Mouse (Mus musculus): ENCODE data around the gene Zfp787. TPM values are rescaled to one million over a fixed set of nuclear protein-coding genes. Genes with fewer than 3 reads are reported as not detected.

Zfp787 gene
- polyA plus RNA-seq, 1 experiment = 38.1 TPM

DNA sequence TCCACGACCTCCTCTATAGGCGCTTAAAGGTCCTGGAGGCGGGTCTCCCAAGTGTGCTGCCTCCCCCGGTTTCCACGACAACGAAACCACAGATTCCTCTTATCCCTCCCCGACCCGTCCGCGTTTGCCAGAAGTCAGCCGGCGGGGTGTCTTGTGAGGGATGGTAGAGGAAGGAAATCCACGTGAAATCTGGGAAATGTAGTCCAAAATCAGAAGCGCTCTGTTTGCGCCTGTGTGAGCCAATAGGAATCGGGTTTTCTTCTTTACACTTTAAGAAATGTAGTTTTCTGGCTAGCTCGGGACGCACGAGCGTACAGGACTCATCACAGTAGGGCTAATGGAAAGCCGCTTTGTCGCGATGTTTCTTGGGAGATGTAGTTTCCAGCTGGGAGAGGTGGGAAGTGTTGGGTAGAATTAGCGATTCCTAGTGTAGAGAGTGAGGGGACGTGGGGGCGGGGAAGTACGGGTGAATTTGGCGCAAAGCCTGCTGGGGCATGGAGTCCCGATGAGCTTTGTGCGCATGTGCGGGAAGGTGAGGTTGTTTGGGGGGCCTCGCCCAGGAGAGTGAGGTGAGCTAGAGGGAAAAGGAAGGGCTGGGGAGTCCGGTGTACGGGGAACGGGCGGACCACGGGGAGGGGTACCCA is 16.3 kb upstream of the Zfp787 start, which contains the start of gene Zfp444:
Zfp444 (plus strand) TSS at position 221 of the 644 bp plus-strand sequence.
- peak within 1 kb of the TSS; percentile 1 for H3K27ac ChIP-seq (ENCODE audit: control insufficient read depth, insufficient read depth, low read depth, low read length, poor library complexity)
- under 1% methylated on average over 37 of the region's 37 CpGs for WGBS
- H3K4me1 ChIP-seq (ENCODE audit: control insufficient read depth, insufficient read depth, low read length) = peaks cover 2% of the 10 kb centered on the region; the same call in 1 of the 2 replicates
- TF ChIP-seq CTCF (IDR thresholded peaks at IDR 0.05; ENCODE audit: control insufficient read depth, insufficient read depth, low read length) (no peak), POLR2A (IDR thresholded peaks at IDR 0.05; ENCODE audit: borderline replicate concordance, control insufficient read depth, low read depth, low read length) (0 out of 2 replicates have a peak, but pooled peaks have one; percentile 26)
- H3K4me3 ChIP-seq (replicated peaks; ENCODE audit: control insufficient read depth, low read depth, low read length) = peak within 1 kb of the TSS; percentile 84

DNA sequence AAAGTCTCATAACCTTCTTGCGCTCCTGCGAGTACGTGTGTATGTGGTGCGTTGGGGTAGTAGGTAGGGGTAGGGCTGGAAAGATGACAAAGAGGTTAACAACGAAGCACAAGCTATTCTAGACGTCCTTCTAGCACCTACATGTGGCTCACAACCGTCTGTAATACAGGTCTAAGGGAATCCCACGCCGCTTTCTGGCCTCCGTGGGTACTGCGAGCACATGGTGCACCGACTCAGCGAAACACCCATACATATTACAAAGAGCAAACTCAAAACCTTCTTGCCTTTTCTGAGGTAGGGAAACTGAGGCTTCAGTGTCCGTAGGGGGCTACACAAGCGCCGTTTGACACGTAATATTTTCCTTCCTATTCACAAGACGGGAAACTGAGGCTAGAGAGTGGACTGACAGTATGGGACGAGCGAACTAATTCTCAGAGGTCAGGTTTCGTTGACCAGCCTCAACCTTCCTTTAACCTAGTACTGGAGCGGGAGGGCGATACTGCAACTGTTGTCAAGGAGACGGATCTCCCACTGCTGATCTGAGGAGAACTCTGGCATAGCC is 15.7 kb upstream of the Zfp787 start:
- TF ChIP-seq CTCF (IDR thresholded peaks at IDR 0.05; ENCODE audit: control insufficient read depth, insufficient read depth, low read length) = peak; percentile 26; the same call in 1 of the 2 replicates
- TF ChIP-seq POLR2A (IDR thresholded peaks at IDR 0.05; ENCODE audit: borderline replicate concordance, control insufficient read depth, low read depth, low read length) = no peak
- H3K27ac ChIP-seq (ENCODE audit: control insufficient read depth, insufficient read depth, low read depth, low read length, poor library complexity) = peak overlapping the region; percentile 1; the same call in 1 of the 2 replicates
- peak overlapping the region; percentile 84 for H3K4me3 ChIP-seq (replicated peaks; ENCODE audit: control insufficient read depth, low read depth, low read length)
- H3K4me1 ChIP-seq (ENCODE audit: control insufficient read depth, insufficient read depth, low read length) = peaks cover 2% of the 10 kb centered on the region; the same call in 1 of the 2 replicates
- under 1% methylated on average over 24 of the region's 24 CpGs for WGBS

DNA sequence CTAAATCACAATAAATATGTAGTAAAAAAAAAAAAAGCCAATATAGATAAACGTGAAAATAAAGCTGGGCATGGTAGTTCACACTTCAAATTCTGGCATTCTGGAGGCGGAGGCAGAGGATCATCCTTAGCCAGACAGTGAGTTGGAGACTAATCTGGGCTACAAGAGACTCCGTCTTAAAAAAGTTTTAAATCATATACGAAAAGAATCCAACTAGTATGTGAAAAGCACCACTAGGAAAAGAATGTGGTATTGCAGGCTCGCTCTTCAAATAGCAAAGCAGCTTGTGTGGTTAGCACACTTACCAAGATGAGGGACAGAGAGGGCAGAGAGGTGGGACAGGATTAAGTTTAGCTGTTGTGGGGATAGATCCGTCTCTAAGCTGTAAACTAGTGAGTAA is 15.1 kb upstream of the Zfp787 start:
- no peak overlapping the region for H3K27ac ChIP-seq (ENCODE audit: control insufficient read depth, insufficient read depth, low read depth, low read length, poor library complexity)
- 38% methylated on average over 6 of the region's 6 CpGs for WGBS
- TF ChIP-seq CTCF (IDR thresholded peaks at IDR 0.05; ENCODE audit: control insufficient read depth, insufficient read depth, low read length) = no peak
- no peak for TF ChIP-seq POLR2A (IDR thresholded peaks at IDR 0.05; ENCODE audit: borderline replicate concordance, control insufficient read depth, low read depth, low read length)
- no peak overlapping the region for H3K4me3 ChIP-seq (replicated peaks; ENCODE audit: control insufficient read depth, low read depth, low read length)
- H3K4me1 ChIP-seq (ENCODE audit: control insufficient read depth, insufficient read depth, low read length) = peaks cover 2% of the 10 kb centered on the region; the same call in 1 of the 2 replicates

- H3K4me3 ChIP-seq (replicated peaks; ENCODE audit: control insufficient read depth, low read depth, low read length) = no peak overlapping the region
- no peak overlapping the region for H3K27ac ChIP-seq (ENCODE audit: control insufficient read depth, insufficient read depth, low read depth, low read length, poor library complexity)
- 26% methylated on average over 9 of the region's 9 CpGs for WGBS
- no peak for TF ChIP-seq POLR2A (IDR thresholded peaks at IDR 0.05; ENCODE audit: borderline replicate concordance, control insufficient read depth, low read depth, low read length)
- TF ChIP-seq CTCF (IDR thresholded peaks at IDR 0.05; ENCODE audit: control insufficient read depth, insufficient read depth, low read length) = no peak
- H3K4me1 ChIP-seq (ENCODE audit: control insufficient read depth, insufficient read depth, low read length) = peaks cover 2% of the 10 kb centered on the region; the same call in 1 of the 2 replicates
Measured at GRCm38 (mm10) chr7:6170391-6170790, 14.6 kb upstream of the Zfp787 start.

- no peak for TF ChIP-seq CTCF (IDR thresholded peaks at IDR 0.05; ENCODE audit: control insufficient read depth, insufficient read depth, low read length)
- no peak for TF ChIP-seq POLR2A (IDR thresholded peaks at IDR 0.05; ENCODE audit: borderline replicate concordance, control insufficient read depth, low read depth, low read length)
- Histone ChIP-seq H3K4me3 (replicated peaks; ENCODE audit: control insufficient read depth, low read depth, low read length) (no peak overlapping the region), H3K27ac (ENCODE audit: control insufficient read depth, insufficient read depth, low read depth, low read length, poor library complexity) (no peak overlapping the region), H3K4me1 (ENCODE audit: control insufficient read depth, insufficient read depth, low read length) (peaks cover 2% of the 10 kb centered on the region; the same call in 1 of the 2 replicates)
- WGBS = 62% methylated on average over 3 of the region's 3 CpGs
Measured at GRCm38 (mm10) chr7:6169403-6169802, 13.6 kb upstream of the Zfp787 start.

DNA sequence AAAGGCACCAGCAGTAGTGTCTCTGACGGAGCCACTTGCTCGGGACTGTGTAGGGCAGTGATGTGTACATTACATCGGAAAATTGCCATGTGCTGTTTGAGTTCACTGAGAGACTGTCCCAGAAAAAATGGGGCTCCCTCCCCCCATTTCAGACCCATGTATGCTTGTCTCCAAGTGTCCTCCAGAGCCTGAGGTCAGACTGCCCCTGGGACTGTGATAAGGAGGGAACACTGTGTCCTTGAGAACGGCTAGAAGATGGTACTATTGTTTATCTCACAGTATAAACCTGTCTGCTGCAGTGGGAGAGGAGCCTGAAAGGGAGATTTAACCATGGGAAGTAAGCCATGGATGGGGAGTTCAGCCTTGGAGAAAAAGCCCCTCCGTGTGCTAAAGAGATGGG is 8.9 kb upstream of the Zfp787 start:
- no peak for TF ChIP-seq POLR2A (IDR thresholded peaks at IDR 0.05; ENCODE audit: borderline replicate concordance, control insufficient read depth, low read depth, low read length)
- no peak for TF ChIP-seq CTCF (IDR thresholded peaks at IDR 0.05; ENCODE audit: control insufficient read depth, insufficient read depth, low read length)
- H3K27ac ChIP-seq (ENCODE audit: control insufficient read depth, insufficient read depth, low read depth, low read length, poor library complexity) = no peak overlapping the region
- no peaks in the 10 kb centered on the region for H3K4me1 ChIP-seq (ENCODE audit: control insufficient read depth, insufficient read depth, low read length)
- 71% methylated on average over 5 of the region's 5 CpGs for WGBS
- no peak overlapping the region for H3K4me3 ChIP-seq (replicated peaks; ENCODE audit: control insufficient read depth, low read depth, low read length)

- Histone ChIP-seq H3K27ac (ENCODE audit: control insufficient read depth, insufficient read depth, low read depth, low read length, poor library complexity) (no peak overlapping the region), H3K4me3 (replicated peaks; ENCODE audit: control insufficient read depth, low read depth, low read length) (no peak overlapping the region), H3K4me1 (ENCODE audit: control insufficient read depth, insufficient read depth, low read length) (no peaks in the 10 kb centered on the region; the same call in 1 of the 2 replicates)
- WGBS = 80% methylated on average over 4 of the region's 4 CpGs
- TF ChIP-seq POLR2A (IDR thresholded peaks at IDR 0.05; ENCODE audit: borderline replicate concordance, control insufficient read depth, low read depth, low read length) = no peak
Measured at GRCm38 (mm10) chr7:6162172-6162571, 6.4 kb upstream of the Zfp787 start.

GRCm38 (mm10) chr7:6161541-6161940 is 5.7 kb upstream of the Zfp787 start:
- H3K4me3 ChIP-seq (replicated peaks; ENCODE audit: control insufficient read depth, low read depth, low read length) = no peak overlapping the region
- 64% methylated on average over 3 of the region's 3 CpGs for WGBS
- TF ChIP-seq POLR2A (IDR thresholded peaks at IDR 0.05; ENCODE audit: borderline replicate concordance, control insufficient read depth, low read depth, low read length) (no peak), CTCF (IDR thresholded peaks at IDR 0.05; ENCODE audit: control insufficient read depth, insufficient read depth, low read length) (no peak)
- no peaks in the 10 kb centered on the region; the same call in 1 of the 2 replicates for H3K4me1 ChIP-seq (ENCODE audit: control insufficient read depth, insufficient read depth, low read length)
- no peak overlapping the region for H3K27ac ChIP-seq (ENCODE audit: control insufficient read depth, insufficient read depth, low read depth, low read length, poor library complexity)
